Mouse (Mus musculus): ENCODE results near the gene Hoxb3.

Gene Hoxb3

DNA sequence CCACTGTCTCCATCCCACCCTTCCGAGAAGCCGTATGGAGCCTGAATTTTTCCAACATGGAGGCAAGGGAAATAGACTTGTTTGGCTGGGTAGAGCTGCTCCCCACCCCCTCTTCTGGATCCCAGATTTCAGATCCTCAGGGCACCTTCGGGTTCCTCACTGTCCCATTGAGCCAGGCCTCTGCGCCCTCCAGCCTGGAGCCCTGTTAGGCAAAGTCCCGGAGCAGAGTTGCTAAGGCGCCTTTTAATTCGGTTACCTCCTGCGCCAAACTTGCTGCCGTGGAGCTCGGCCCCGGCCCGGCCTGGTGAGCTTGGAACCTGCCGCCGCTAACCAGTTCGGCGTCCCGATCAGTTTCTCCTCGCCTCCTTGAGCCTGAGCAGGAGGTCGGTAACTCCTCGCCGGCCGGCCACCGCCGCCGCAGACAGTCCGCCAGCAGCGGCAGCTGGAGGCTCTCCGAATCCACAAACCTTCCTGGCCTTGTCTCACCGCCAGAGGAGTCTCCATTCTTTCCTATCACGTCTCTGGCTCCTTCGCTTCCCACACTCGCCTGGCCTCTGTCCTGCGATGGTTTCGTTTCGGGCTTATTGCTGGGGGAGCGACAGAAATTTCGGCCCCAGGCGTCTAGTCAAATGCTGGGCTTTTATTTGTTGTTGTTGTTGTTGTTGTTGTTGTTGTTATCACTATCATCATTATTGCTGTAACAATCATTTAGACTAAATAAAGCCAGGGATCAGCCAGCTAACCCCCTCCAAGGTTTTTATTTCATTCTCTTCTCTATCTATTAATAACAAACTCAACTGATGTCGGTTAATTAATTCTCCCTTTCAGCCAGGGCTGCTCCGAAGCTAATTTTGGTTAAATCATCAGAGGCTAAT, 18.8 kb downstream of the Hoxb3 start:
- peak; percentile 79 to 88 for DNase-seq

DNA sequence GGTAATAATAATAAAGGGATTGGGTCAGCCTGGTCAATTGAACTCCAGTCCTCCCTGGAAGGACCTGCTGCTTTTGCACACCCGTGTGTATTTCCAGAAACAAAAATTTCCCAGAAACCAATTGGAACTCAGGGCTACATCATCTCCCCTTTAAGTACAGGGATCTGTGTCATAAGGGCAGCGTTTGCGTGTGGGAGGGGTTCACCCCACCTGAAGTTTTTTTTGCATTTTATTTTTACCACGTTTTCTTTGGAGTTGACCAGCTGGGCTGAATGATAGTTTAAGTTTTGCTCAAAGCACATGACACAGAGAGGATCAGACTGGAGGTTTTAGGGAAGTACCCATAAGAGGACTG, 19.4 kb downstream of the Hoxb3 start:
- DNase-seq: peak in 1 of 2 experiments; percentile 45

- peak in 1 of 2 experiments; percentile 52 for DNase-seq
Measured at GRCm38 (mm10) chr11:96343206-96343745, 20.1 kb downstream of the Hoxb3 start.

DNA sequence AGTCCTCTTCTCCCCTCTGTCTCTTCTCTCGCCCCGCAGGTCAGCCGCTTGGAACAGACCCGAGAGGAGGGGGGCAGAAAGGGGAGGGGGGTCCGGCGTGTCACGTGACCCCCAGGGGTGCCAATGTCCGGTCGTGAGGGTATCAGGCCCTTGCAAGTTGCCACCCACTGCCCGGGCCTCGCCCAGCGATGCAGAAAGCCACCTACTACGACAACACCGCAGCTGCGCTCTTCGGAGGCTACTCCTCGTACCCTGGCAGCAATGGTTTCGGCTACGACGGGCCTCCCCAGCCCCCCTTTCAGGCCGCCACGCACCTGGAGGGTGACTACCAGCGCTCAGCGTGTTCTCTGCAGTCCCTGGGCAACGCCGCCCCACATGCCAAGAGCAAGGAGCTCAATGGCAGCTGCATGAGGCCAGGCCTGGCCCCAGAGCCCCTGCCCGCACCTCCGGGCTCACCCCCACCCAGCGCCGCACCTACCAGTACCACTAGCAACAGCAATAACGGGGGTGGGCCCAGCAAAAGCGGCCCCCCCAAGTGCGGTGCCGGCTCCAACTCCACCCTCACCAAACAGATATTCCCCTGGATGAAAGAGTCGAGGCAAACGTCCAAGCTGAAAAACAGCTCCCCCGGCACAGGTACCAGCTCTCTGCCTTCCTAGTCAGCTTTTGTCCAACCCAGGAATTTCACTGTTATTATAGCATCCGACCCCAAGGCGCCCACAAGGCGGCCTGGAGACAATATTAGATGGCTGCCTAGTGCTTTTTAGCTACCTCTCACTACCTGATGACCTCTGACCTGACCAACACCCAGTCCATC, 21.1 kb downstream of the Hoxb3 start:
- peak; percentile 65 to 79 for DNase-seq

DNA sequence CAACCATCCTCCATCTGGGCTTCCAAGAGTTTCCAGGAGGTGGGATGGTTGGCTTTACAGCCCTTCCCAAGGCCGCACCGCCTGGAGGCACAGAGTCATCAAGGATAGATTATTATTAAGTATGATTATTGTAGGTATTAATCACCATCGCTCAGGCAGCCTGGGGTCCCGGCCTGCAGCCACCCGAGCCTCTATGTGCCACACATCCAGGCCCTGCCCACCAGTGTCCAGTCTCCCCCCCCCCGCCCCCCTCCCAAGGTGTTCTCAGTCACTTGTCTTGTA, 21.7 kb downstream of the Hoxb3 start:
- peak in 1 of 2 experiments; percentile 56 for DNase-seq

- peak; percentile 69 to 80 for DNase-seq
Measured at GRCm38 (mm10) chr11:96345220-96345892, 22.2 kb downstream of the Hoxb3 start.

DNA sequence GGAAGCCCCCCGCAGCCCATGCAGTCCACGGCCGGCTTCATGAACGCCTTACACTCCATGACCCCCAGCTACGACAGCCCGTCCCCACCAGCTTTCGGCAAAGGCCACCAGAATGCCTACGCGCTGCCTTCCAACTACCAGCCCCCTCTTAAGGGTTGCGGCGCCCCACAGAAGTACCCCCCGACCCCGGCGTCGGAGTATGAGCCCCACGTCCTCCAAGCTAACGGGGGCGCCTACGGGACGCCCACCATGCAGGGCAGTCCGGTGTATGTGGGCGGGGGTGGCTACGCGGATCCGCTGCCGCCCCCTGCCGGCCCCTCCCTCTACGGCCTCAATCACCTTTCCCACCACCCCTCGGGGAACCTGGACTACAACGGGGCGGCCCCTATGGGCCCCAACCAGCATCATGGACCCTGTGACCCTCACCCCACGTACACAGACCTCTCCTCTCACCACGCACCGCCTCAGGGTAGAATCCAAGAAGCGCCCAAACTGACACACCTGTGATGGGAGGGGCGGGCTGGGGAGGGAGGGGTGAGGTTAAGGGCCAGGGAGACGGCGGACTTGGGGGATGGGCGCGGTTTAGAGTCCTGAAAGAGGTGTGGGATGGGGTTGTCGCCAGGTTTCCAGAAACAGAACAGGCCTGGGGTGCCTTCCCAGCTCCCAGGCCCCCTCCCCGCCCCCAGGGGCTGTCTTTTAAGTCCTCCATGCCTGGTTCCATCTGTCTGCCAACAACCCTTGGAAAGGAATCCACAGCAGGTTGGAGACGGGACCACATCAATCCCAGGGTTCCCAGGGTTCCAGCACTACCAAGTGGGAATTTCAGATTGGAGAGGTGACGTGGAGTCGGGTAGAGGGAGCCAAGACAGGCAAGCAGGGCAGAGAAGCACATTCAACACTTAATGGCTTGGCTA, 23.0 kb downstream of the Hoxb3 start:
- peak; percentile 66 to 78 for DNase-seq

- peak in 1 of 2 experiments; percentile 51 for DNase-seq
Measured at GRCm38 (mm10) chr11:96346916-96347520, 23.9 kb downstream of the Hoxb3 start.

- no peak for DNase-seq
Measured at GRCm38 (mm10) chr11:96347717-96348116, 24.6 kb downstream of the Hoxb3 start.

GRCm38 (mm10) chr11:96348141-96348928, 25.2 kb downstream of the Hoxb3 start:
- DNase-seq: peak; percentile 76 to 88

GRCm38 (mm10) chr11:96348988-96349387, 25.9 kb downstream of the Hoxb3 start:
- DNase-seq: no peak

DNA sequence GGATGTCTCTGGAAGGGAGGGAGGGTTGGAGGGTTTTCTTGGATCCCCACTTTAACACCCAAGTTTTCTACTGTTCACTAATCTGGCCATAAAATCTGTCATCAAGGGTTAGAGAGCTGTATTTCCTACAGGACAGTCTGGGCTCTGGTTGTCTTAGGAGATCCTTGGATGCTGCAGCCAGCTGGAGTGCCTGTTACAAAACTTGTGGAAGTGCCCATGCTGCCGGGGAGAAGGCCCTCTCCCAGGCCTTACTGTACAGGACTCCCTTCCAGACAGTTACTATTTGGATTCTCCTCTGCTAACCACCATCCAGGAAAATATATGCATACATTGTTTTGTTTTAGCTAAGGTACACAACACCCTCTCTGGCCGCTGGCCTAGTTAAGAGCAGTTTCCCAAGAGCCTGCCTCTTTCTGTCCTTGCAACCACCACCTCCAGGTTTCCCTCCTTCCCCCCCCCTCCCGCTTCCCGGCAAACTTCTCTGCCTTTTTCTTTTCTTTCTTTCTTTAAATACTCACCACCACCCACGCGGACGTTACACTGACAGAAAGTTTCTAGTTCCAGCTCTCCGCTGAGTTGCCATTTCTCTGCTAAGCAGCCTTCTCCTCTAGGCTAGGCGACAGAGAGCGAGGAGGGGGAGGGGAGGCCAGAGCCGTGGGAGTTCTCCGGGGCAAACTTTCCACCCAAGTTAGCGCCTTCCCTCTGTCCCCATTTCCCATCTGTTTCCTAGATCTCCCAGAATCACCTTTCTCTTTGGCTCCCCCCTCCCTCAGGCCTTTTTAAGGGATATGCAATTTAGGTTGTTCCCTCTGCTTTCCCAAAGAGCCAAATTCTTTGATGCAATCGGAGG, 26.6 kb downstream of the Hoxb3 start:
- DNase-seq: peak; percentile 78 to 86

GRCm38 (mm10) chr11:96350341-96350624, 27.2 kb downstream of the Hoxb3 start, which contains the start of gene Hoxb2:
Gene Hoxb2, plus strand, starts transcription at chr11:96350525.
- DNase-seq: no peak

DNA sequence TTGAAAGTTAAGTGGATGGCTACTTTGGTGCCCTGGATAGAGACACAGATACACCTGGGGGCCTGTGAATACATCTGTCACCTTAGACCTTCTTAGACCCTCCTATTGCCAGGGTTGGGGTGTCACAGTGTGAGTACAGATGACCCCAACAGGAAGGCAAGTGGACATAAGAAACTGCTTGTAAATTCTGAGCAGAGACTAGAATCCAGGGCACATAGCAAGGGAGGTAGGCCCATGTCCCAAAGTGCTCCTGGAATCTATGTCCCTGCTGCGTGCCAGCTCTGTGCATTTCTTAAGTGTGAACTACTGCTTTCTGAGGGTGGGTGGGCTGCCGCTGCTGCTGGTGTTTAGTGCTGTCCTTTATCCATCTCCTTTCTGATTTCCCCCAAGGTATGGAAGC, 27.7 kb downstream of the Hoxb3 start:
- DNase-seq: peak in 1 of 2 experiments; percentile 39

GRCm38 (mm10) chr11:96351312-96351711, 28.2 kb downstream of the Hoxb3 start:
- DNase-seq: peak; percentile 68 to 81

DNA sequence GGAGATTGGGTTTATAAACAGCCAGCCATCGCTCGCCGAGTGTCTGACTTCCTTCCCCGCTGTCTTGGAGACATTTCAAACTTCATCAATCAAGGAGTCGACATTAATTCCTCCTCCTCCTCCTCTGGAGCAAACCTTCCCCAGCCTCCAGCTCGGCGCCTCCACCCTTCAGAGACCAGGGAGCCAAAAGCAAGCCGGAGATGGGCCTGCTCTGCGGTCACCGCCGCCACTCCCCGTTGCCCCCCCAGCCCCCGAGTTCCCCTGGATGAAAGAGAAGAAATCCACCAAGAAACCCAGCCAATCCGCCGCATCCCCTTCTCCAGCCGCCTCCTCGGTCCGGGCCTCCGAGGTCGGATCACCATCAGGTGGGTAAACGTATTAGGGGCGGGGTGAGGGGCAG, 28.7 kb downstream of the Hoxb3 start:
- peak; percentile 77 to 84 for DNase-seq

DNA sequence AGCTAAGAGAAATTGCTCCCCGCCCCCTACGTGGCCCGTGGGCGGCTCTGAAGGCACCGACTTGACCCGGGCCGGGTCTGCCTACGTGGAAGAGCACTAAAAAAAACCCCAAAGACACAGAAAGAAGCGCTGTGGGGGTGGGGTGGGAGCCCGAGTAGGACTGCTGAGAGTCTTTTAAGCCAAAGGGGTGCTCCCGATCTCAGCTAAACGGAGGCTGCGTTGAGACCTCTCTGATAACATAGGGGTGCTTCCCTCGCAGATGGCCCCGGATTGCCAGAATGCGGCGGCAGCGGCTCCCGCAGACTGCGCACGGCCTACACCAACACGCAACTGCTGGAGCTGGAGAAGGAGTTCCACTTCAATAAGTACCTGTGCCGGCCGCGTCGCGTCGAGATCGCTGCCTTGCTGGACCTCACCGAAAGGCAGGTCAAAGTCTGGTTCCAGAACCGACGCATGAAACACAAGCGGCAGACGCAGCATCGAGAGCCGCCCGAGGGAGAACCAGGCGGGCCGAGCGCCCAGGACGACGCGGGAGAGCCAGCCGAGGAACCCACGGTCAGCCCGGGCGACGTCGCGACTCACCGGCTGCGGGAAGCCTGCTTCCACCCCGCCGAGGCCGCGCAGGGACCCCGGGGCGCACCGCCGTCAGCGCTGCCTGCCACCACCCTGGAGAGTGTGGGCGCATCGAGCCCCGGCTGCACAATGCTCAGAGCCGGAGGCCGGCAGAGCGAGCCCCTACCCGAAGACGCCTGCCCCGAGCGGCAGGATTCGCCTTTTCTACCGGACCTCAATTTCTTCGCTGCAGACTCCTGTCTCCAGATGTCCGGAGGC, 29.8 kb downstream of the Hoxb3 start:
- DNase-seq: peak; percentile 75 to 84

GRCm38 (mm10) chr11:96353522-96353841, 30.4 kb downstream of the Hoxb3 start:
- no peak for DNase-seq

DNA sequence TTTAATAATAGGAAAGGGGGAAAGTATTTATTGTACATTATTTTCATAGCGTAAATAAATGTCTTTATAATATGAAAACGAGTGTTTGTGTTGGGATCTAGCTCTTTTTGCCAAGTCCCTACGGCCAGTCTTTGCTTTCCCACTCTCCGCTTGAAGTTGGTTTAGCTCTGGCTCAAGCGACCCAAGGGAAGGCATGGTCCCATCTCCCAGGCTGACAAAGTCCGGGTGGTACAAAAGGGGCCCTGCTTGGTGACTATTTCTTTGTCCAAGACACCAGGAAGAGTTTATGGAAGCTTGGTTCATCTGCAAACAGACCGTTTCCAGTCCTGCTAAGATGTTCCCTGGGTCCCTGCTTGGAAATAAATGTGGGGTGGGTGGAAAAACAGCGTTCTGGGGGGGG, 30.8 kb downstream of the Hoxb3 start:
- DNase-seq: peak; percentile 51 to 66
